Mouse (Mus musculus) kidney, postnatal 25 days (tissue): ENCODE measurements at regions not wholly inside any gene's neighbourhood (a gene's known extent, or its start where the extent isn't known, plus 50 kb on each side); places are given as distances from the start of the nearest gene placed in this dataset.

Experiments
- DNase-seq, 2 experiments: peaks; one replicate each; pipeline ENCODE4 v3.0.0; 2021; ENCODE audit warnings: mixed read lengths in 2 of 2

GRCm38 (mm10) chr13:97558884-97559283 is 201.5 kb downstream of the Gm10260 start:
- no peak for DNase-seq

DNA sequence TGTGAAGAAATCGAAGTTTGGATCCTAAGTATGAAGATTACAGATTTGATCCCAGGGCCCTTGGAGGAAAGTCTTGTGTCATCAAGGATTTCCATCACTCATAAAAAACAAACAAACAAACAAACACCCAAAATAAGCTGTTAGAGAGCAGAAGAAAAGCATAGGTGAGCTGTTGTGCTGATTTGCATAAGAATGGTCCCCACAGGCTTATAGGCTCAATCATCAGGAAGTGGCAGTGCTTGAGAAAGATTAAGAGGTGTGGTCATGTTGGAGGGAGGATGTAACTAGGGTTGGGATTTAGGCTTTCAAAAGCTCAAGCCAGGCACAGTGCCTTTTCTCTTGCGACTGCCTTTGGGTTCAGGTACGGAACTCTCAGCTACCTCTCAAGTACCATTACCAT is 205.1 kb downstream of the Gm10260 start:
- no peak for DNase-seq

DNA sequence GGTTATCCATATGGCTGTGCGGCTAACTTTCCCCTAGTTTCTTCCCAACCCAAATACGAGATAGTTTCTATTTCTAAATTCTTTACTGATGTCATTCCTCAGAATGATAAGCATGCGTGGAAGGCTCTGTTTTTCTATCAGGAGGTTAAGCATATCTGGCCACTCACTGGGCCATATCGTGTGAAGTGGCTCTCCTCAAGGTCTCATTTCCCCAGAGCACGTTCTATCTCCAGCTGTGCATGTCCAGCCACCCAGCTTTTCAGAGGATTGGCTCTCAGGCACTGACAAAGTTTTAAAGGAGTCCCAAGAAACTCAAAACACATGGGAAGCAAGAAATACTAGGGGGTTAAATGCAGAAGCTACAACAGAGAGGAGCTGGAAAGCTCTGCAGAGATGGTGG is 205.8 kb downstream of the Gm10260 start:
- DNase-seq, result no peak

DNA sequence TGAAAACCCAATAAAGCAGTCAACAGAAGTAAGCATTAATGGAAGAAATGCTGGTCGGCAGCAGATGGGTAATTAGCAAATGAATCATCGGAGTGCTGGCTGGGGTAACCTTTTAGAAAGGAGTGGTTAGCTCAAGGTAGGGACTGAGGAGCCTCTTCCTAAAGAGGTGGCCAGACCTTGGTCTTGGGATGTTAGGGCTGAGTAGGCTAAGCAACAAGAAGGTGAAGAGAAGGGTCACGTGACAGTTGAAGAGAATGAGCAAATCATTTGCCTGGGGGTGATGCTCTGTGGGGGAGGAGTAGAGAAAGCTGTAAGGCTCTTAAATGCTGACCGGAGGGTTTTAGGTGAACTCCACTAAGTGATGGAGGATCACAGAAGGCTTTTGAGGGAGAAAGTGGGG is 208.2 kb downstream of the Gm10260 start:
- no peak for DNase-seq

- no peak for DNase-seq
Observed at GRCm38 (mm10) chr13:97550880-97551279, 209.6 kb downstream of the Gm10260 start.

DNA sequence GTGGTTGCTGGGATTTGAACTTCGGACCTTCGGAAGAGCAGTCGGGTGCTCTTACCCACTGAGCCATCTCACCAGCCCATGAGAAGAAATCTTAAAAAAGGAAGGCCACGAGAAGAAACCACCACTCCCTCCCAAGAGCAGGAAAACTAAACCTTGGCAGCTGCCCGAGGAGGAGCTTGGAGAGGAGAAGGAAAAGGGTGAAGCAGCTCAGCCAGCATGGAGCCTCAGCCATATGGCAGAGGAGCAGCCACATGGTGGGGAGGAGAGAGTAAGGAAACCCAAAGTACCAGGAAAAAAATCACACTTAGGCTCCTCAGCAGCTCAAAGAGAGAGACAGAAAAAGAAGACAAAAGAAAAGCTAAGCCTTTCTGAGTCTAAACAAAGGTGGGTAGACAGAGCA is 210.3 kb downstream of the Gm10260 start:
- no peak for DNase-seq

DNA sequence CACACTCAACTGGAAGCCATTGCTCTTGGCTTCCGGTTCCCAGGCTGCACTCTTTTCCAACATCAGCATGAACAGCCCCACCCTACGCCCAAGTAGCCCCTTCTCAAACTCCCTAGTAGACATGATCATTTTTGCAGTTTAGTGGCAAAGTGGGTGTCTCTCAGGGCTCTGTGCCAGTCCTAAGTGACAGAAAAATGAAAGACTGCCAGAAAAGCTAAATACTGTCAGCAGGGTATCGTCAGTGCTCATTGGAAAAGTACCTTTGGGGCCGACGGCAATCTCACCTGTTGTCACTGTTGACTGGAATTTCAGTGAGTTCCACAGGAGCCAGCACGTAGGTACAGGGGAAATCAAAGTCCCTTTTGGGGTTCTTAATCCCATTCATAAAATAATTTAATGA is 211.0 kb downstream of the Gm10260 start:
- no peak for DNase-seq

DNA sequence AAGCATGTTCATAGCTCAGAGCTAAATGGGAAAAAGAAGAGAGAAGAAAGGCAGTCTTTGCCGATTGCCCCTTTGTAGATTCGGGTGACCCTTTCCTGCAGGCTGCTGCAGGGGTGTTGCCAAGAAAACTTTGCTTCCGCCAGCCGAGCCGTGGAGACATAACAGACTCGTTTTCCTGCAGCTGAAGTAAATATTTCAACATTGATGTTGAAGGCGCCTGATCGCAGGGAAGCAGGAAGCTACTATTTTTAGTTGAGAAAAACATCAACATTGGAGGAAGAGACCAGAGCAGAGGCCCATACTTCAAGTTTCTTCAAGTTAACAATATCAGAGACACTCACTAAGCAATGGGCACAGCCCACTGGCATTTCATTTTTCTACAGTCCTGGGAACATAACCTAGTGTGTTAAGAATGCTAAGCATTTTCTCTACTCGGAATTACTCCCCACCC is 211.9 kb downstream of the Gm10260 start:
- DNase-seq, result peak; percentile 67 to 81

GRCm38 (mm10) chr13:97546936-97547335 is 213.5 kb downstream of the Gm10260 start:
- peak in 1 of 2 experiments; percentile 21 for DNase-seq

- no peak for DNase-seq
Observed at GRCm38 (mm10) chr13:97545971-97546454, 214.4 kb downstream of the Gm10260 start.

GRCm38 (mm10) chr13:97539686-97540085 is 220.7 kb downstream of the Gm10260 start:
- DNase-seq, result no peak

- no peak for DNase-seq
Observed at GRCm38 (mm10) chr13:97538441-97538840, 222.0 kb downstream of the Gm10260 start.

DNA sequence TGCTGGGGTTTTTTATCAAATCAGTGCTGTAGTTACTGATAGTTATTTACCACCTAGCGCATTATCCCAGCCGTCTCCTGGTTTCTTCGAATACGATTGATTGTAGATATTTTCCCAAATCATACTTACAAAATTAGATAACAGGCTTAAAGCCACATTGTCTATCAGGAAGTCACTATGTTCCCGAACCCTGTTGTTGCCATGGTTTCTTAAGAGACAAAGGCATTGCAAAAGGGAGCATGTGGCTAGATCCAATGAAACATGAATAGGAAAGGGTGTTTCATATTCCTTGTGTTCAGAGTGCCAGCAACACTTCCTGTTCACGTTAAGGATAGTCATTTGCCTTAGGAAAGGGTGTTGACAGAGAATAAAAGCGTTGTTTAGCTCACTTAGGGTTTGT is 222.7 kb downstream of the Gm10260 start:
- no peak for DNase-seq

DNA sequence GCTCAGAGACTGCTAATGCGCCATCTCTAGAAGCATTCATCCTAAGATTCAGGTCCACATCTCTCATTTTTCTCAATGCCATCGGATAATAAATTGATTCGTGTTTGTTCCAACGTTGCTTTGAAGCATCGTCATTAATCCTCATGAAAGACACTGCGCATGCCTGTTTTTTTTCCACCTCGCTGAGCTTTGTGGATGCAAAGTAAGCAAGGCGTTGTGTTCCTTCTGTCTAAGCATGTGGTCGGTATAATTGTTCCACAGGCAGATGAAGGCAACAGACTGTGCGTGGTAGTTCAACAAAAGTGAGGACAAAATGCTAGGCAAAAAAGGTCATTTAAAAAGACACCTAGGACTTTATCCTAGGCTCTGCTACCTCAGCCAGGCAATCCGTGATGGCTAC is 223.2 kb downstream of the Gm10260 start:
- DNase-seq, result no peak

DNA sequence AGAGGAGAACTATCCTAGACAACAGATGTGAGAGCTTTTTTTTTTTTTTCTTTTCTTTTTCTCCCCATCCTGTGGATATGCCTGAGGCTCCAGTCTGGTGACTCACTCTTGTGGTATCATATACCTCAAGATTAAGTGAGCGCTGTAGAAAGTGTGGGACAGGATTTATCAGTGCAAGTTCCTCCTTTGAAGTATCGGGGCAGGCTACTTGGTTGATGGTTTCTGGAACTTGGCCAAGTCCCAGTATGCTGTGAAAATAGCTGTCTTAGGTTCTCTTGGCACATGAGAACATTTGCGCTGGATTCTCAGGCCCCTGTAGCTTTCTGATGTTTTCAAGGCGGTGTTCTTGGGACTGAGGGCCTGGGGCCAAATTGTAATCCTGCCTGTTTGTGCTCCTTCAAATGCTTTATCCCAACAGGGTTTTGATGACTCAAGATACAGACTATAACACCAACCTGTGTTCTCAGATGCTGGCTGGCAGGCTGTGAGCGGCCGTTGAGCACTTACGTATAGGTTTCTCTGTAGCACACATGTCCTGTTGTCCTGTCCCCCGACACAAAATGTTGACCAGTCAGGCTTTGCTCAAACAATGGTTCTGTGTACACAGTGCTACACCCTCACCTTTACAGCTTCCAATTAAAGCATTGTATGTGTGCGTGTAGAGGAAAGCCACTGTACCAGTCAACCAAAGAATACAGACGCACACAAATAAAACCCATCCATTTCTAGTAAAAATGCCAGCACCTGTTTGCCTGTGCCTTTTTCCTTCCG is 226.4 kb downstream of the Gm10260 start:
- DNase-seq, result peak in 1 of 2 experiments; percentile 10

- DNase-seq, result peak; percentile 11 to 44
Observed at GRCm38 (mm10) chr13:97531181-97531580, 229.3 kb downstream of the Gm10260 start.

DNA sequence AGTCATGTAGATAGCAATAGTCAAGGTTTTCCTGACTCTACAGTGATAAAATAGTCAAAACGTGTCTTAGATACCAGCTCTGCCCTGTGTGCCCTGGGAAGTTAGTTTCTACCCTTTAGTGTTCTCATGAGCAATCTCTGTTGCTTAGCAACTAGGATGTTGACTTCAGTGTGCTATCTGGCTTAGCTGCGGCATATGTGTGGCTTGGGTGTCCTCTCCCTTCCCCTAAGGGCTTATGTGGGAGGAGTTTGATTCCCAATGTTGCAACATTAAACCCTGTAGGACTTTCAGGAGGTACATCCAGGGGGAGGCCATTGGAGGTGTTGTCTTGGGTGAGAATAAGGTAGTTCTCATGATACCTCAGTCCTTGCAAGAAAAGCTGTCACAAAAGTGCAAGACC is 229.9 kb downstream of the Gm10260 start:
- no peak for DNase-seq

- no peak for DNase-seq
Observed at GRCm38 (mm10) chr13:97527958-97528357, 232.5 kb downstream of the Gm10260 start.

GRCm38 (mm10) chr13:97524847-97525434 is 235.5 kb downstream of the Gm10260 start:
- DNase-seq, result peak in 1 of 2 experiments; percentile 4

- peak; percentile 24 to 72 for DNase-seq
Observed at GRCm38 (mm10) chr13:97523523-97524412, 236.7 kb downstream of the Gm10260 start.

GRCm38 (mm10) chr13:97520988-97521547 is 239.4 kb downstream of the Gm10260 start:
- DNase-seq, result no peak

- no peak for DNase-seq
Observed at GRCm38 (mm10) chr13:97516731-97517130, 243.7 kb downstream of the Gm10260 start.
